Mouse (Mus musculus): ENCODE results near the gene Gucy2e. TPM values are rescaled to one million over a fixed set of nuclear protein-coding genes. Genes with fewer than 3 reads are reported as not detected.

Gene Gucy2e
- total RNA-seq, 2 experiments from 2014 or later, result 0.10 TPM; not detected in 1

GRCm38 (mm10) chr11:69178525-69178924, 58.3 kb downstream of the Gucy2e start:
- no peak for ATAC-seq (replicated peaks; ENCODE audit: poor library complexity)

- no peak for ATAC-seq (replicated peaks; ENCODE audit: poor library complexity)
Measured at GRCm38 (mm10) chr11:69174722-69175121, 62.1 kb downstream of the Gucy2e start.

GRCm38 (mm10) chr11:69172606-69173005, 64.2 kb downstream of the Gucy2e start:
- ATAC-seq (replicated peaks; ENCODE audit: poor library complexity), result no peak

GRCm38 (mm10) chr11:69171626-69172025, 65.2 kb downstream of the Gucy2e start:
- peak; percentile 54; the same call in 1 of the 2 replicates for ATAC-seq (replicated peaks; ENCODE audit: poor library complexity)

GRCm38 (mm10) chr11:69169313-69169712, 67.5 kb downstream of the Gucy2e start:
- ATAC-seq (replicated peaks; ENCODE audit: poor library complexity), result no peak

Other genes with a start within 250 kb of the Gucy2e start
- gene Pfas, start 228.6 kb downstream of the Gucy2e start, total RNA-seq (2015), result 24.8 and 31.3 TPM in 2 replicates
- 34.9 and 48.8 TPM in 2 replicates for gene Pfas, start 228.6 kb downstream of the Gucy2e start, total RNA-seq (2017)
- 27.8 and 33.7 TPM in 2 replicates for gene Ctc1, start 221.1 kb downstream of the Gucy2e start, total RNA-seq (2015)
- gene Ctc1, start 221.1 kb downstream of the Gucy2e start, total RNA-seq (2017), result 21.2 and 27.2 TPM in 2 replicates
- 100 and 103 TPM in 2 replicates for gene Aurkb, start 191.4 kb downstream of the Gucy2e start, total RNA-seq (2015)
- gene Aurkb, start 191.4 kb downstream of the Gucy2e start, total RNA-seq (2017), result 103 and 128 TPM in 2 replicates
- gene Borcs6, start 177.3 kb downstream of the Gucy2e start, total RNA-seq (2015), result 6.2 and 7.6 TPM in 2 replicates
- gene Borcs6, start 177.3 kb downstream of the Gucy2e start, total RNA-seq (2017), result 6.6 and 6.7 TPM in 2 replicates
- 18.6 and 23.4 TPM in 2 replicates for gene Tmem107, start 166.2 kb downstream of the Gucy2e start, total RNA-seq (2015)
- gene Tmem107, start 166.2 kb downstream of the Gucy2e start, total RNA-seq (2017), result 23.9 and 40.6 TPM in 2 replicates
- gene Vamp2, start 148.5 kb downstream of the Gucy2e start, total RNA-seq (2015), result 36.6 and 41.2 TPM in 2 replicates
- 8.2 and 12.8 TPM in 2 replicates for gene Vamp2, start 148.5 kb downstream of the Gucy2e start, total RNA-seq (2017)
- 8.3 and 8.8 TPM in 2 replicates for gene Per1, start 141.8 kb downstream of the Gucy2e start, total RNA-seq (2015)
- gene Per1, start 141.8 kb downstream of the Gucy2e start, total RNA-seq (2017), result 4.0 and 4.8 TPM in 2 replicates
- not detected in 2 replicates for gene Hes7, start 116.6 kb downstream of the Gucy2e start, total RNA-seq (2015)
- not detected in 2 replicates for gene Hes7, start 116.6 kb downstream of the Gucy2e start, total RNA-seq (2017)
- not detected in 2 replicates for gene 9130213A22Rik, start 114.4 kb downstream of the Gucy2e start, total RNA-seq (2015)
- gene 9130213A22Rik, start 114.4 kb downstream of the Gucy2e start, total RNA-seq (2017), result not detected in 2 replicates
- not detected in 2 replicates for gene Aloxe3, start 111.1 kb downstream of the Gucy2e start, total RNA-seq (2015)
- not detected in 2 replicates for gene Aloxe3, start 111.1 kb downstream of the Gucy2e start, total RNA-seq (2017)
- gene Alox12b, start 80.0 kb downstream of the Gucy2e start, total RNA-seq (2015), result not detected in 2 replicates
- not detected in 2 replicates for gene Alox12b, start 80.0 kb downstream of the Gucy2e start, total RNA-seq (2017)
- 0.07 TPM in 1 of 2 replicates, not detected in the other for gene Alox8, start 39.2 kb downstream of the Gucy2e start, total RNA-seq (2015)
- 0.44 TPM in 1 of 2 replicates, not detected in the other for gene Alox8, start 39.2 kb downstream of the Gucy2e start, total RNA-seq (2017)
- 30.5 and 49.5 TPM in 2 replicates for gene Cntrob, start 86.7 kb upstream of the Gucy2e start, total RNA-seq (2015)
- gene Cntrob, start 86.7 kb upstream of the Gucy2e start, total RNA-seq (2017), result 26.9 and 29.8 TPM in 2 replicates
- 117 and 136 TPM in 2 replicates for gene Trappc1, start 86.9 kb upstream of the Gucy2e start, total RNA-seq (2015)
- 87.2 and 103 TPM in 2 replicates for gene Trappc1, start 86.9 kb upstream of the Gucy2e start, total RNA-seq (2017)
- gene Kcnab3, start 89.2 kb upstream of the Gucy2e start, total RNA-seq (2015), result 0.07 and 0.34 TPM in 2 replicates
- gene Kcnab3, start 89.2 kb upstream of the Gucy2e start, total RNA-seq (2017), result 0.14 TPM in 1 of 2 replicates, not detected in the other
- 4.3 and 6.2 TPM in 2 replicates for gene Rnf227, start 103.4 kb upstream of the Gucy2e start, total RNA-seq (2015)
- 5.1 and 7.1 TPM in 2 replicates for gene Rnf227, start 103.4 kb upstream of the Gucy2e start, total RNA-seq (2017)
- 17.0 and 22.4 TPM in 2 replicates for gene Chd3, start 132.4 kb upstream of the Gucy2e start, total RNA-seq (2015)
- gene Chd3, start 132.4 kb upstream of the Gucy2e start, total RNA-seq (2017), result 19.9 and 38.2 TPM in 2 replicates
- gene Naa38, start 158.5 kb upstream of the Gucy2e start, total RNA-seq (2015), result 114 and 125 TPM in 2 replicates
- 146 and 205 TPM in 2 replicates for gene Naa38, start 158.5 kb upstream of the Gucy2e start, total RNA-seq (2017)
- 15.4 and 16.6 TPM in 2 replicates for gene Cyb5d1, start 158.6 kb upstream of the Gucy2e start, total RNA-seq (2015)
- gene Cyb5d1, start 158.6 kb upstream of the Gucy2e start, total RNA-seq (2017), result 34.2 and 50.3 TPM in 2 replicates
- gene Tmem88, start 161.2 kb upstream of the Gucy2e start, total RNA-seq (2015), result 0.07 and 0.42 TPM in 2 replicates
- 0.12 TPM in 1 of 2 replicates, not detected in the other for gene Tmem88, start 161.2 kb upstream of the Gucy2e start, total RNA-seq (2017)
- gene Kdm6b, start 176.6 kb upstream of the Gucy2e start, total RNA-seq (2015), result 10.4 and 11.7 TPM in 2 replicates
- gene Kdm6b, start 176.6 kb upstream of the Gucy2e start, total RNA-seq (2017), result 1.8 and 2.9 TPM in 2 replicates

All from megakaryocyte progenitor cell, adult 5-6 weeks (primary cell).